Mouse (Mus musculus): ENCODE results near the gene Ptpn4.

Ptpn4 gene

DNA sequence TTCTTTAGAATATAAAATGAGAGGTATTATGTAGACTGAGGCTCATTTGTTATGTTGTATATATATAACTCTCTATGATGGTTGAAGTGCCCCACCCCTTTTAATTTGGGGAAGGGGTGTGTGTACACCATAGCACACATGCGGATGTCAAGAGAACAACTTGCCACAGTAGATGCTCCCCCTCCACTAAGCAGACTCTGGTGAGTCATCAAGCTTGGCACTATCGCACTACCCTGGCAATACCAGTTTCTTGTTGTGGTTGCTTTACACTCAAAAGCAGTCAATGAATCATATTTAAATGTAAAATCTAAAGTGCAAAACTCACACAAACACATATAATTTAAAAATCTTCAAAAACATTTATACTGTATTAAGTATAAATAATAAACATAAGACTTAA is 31.4 kb downstream of the Ptpn4 start:
- no peak for DNase-seq (ENCODE audit: low spot score in 2 of 2)

DNA sequence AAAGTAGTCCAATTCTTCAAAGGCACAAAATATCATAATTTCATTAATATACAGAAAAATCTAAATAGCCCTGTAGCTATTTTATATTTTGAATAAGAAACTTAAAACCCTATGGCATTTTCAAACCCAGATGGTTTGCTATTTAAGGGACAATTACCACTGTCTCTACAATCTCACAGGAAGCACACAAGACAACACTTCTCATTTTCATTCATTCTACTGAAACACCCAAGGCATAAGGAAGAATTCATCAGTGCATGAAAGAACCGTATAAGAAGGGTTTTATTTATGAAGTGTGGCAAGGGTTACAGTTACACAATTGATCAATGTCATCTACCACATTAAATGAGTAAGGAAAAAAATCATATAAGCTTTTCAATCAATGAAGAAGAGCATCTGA is 32.8 kb downstream of the Ptpn4 start:
- DNase-seq (ENCODE audit: low spot score in 2 of 2) = no peak

DNA sequence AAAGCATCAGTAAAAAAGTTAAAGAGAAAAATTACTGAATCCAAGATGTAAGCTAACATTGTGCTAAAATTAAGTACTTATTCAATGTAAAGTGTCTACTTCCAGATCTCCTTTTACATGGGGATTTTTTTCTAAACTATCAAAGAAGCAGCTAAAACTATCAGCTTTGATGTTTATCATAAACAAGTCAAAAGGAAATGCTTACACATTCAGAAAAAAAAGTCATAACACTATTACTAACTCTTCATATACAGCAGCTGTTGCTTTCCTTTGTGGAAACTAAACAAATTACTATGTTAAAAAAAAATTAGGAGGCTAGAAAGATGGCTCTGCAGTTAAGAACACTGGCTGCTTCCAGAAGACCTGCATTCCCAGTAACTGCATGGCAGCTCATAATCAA is 42.2 kb downstream of the Ptpn4 start:
- DNase-seq (ENCODE audit: low spot score in 2 of 2) = no peak

DNA sequence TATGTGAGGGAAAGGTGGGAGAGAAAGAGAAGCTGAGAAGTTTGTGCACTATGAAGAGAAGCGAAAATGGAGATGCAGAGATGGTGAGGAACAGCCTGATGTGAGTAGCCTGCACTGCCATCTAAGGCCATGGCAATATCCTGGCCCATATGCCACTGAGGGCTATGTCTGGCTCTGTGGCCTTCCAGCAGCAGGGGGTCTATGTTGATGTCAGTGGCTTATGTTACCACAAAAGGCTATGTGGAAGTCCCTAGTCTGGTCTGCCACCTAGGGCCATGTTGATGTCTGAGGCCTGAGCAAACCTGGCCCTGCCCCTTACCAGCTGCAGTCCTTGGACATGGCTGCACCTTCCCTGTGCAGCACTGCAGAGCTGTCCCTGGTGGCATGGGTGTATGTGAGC is 43.1 kb downstream of the Ptpn4 start:
- DNase-seq (ENCODE audit: low spot score in 2 of 2) = no peak

DNA sequence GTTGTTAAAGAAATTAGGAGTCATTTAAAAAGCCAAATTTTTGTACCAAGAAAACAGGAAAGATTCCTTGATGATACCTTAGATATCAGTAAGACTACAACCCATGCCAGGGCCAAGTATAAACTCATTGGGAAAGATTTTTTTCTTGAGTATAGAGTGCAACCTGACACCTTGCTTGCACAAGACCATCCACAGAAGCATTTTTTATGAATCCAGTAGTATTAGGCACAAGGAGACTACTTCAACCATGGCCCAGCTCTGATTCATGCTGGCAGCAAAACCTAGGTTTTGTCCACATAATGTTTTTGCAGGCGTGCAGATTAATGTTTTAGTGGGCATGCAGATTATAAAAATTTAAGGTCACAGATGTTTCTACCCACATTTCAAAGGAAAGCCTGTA is 46.8 kb downstream of the Ptpn4 start:
- DNase-seq (ENCODE audit: low spot score in 2 of 2) = no peak

DNA sequence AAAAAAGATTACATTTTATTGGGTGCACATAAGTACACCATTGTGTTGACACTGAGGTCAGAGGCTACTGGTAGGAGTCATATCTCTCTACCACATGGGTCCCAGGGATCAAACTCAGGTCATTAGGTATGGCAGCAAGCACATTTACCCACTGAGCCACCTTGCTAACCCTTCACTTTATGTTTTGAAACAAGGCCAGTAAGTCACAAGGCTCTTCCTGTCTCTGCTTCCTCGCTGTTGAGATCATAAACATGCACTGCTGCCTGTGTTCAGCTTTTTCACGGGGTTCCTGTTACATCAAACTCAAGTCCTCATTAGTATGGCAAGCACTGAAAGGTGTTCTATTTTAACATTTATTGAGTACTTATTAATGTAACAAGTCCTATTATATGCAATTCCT is 61.5 kb downstream of the Ptpn4 start:
- no peak for DNase-seq (ENCODE audit: low spot score in 2 of 2)

DNA sequence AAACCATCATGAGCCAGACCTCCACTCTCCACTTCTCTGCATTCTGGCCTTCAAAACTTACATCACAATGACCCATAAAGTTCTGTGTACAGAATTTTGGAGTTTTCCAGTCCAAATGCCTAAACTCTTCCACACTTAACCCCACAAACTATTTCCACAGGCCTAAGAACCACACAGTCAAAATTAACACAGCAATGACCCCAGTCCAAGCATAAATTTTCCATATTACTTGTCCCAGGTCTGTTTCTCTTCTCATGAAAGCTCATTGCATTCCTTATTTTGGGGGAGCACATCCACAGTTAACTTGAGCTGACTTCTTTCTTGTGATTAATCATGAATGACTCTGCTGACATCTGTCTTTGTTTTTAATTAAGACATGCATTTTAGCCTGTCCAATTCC is 101.7 kb downstream of the Ptpn4 start:
- DNase-seq (ENCODE audit: low spot score in 2 of 2) = no peak

DNA sequence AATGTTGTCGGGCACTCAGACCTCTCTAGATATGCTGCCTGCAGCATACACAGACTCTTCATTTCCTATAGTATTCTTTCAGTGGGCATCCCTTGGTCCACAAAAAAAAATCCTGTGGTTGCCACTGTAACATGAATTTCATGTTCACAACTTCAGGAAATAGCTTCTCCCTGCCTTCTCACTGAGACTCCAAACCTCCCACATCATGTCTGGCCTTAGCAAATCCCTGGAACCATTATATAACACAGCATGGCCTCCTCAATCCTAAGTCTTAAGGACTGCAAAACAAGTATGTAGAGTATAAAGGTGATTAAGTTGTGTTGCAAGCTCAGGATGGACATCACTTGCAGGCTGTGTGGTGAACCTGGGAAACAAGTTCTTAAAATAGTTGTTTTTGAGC is 102.6 kb downstream of the Ptpn4 start:
- DNase-seq (ENCODE audit: low spot score in 2 of 2) = no peak

DNA sequence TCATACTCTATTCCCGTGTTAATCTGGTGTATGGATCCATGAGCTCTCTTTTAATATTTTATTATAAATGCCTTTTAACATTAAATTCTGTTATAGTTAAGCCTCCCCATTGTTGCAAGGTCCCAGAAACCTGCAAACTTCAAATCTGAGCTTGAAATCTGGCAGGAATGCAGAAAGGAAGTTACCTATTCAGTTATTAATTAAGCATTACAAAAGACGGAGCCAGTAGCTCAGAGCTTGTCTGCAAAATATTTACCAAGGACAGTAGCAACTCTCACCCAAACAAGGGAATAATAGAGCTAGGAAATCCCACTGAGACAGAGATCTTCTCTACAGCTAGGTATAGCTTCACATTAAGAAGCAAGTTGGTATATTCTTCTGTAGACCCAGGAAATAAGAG is 106.2 kb downstream of the Ptpn4 start:
- no peak for DNase-seq (ENCODE audit: low spot score in 2 of 2)

DNA sequence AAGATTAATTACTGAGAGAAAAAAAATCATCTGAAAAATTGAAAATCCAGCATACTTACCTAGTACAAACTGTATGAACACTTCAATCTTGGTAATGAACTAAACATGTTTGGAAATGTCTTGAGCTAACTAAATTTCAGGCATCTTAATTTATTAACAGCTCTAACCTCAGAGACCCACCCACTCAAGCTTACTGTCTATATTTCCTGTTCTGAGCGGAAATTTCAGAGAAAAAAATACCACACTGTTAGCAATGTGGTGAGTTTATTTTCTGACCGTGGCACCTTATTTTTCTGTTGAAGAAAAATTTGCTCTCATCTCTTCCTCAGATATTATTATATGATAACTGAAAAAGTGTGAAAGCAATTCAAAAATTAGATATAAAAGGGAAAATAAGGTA is 124.4 kb downstream of the Ptpn4 start:
- DNase-seq (ENCODE audit: low spot score in 2 of 2) = no peak

DNA sequence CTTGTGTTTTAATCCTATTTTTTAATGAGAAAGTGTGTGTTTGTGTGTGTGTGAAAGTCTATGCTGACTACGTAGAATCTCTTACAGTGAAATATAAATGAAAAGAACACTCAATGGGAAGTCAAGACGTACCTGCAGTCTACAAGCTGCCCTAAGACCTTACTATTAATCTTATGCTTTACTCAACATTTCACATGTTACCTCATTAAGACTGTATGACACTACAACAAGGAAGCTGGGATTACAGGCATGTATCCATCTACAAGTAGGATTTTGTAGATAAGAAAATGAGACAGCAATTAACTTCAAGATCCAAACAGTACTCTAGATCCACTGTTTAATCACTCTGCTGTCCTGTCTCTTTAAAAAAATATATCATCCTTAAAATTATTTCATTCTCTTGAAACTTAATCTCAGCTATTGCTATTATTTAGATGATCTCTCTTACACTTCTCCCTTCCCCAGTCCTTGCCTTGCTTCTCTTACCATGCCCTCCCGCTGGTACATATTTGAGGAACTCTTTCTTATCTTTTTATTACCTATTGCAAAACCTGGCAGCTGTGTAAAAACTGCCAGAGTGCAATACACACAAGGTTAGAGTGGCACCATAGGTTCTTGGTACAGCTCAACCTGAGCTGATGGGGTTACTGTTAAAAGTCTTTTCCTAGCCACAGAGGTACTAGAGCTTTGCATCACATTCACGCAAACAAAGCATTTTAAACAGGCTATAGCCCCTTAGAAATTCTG is 130.8 kb downstream of the Ptpn4 start:
- no peak for DNase-seq (ENCODE audit: low spot score in 2 of 2)

DNA sequence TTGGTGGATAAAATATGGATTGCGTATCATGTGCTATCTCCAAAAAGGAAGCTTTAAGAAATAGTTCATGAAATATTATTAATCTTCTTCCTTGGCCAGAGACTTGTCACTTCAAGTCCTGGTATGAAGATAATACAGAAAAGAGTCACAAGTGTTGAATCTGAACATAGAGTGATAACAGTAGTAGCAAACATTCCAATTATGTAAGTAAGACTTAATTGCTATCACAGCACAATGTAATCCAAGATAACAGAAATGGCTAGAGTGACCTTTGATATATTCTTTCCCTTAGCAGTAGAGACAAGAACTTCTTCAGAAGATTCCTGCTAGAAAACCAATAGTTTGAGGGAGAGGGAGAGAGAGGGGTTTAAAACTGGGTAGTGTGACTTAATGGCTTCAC is 140.6 kb downstream of the Ptpn4 start:
- no peak for DNase-seq (ENCODE audit: low spot score in 2 of 2)

DNA sequence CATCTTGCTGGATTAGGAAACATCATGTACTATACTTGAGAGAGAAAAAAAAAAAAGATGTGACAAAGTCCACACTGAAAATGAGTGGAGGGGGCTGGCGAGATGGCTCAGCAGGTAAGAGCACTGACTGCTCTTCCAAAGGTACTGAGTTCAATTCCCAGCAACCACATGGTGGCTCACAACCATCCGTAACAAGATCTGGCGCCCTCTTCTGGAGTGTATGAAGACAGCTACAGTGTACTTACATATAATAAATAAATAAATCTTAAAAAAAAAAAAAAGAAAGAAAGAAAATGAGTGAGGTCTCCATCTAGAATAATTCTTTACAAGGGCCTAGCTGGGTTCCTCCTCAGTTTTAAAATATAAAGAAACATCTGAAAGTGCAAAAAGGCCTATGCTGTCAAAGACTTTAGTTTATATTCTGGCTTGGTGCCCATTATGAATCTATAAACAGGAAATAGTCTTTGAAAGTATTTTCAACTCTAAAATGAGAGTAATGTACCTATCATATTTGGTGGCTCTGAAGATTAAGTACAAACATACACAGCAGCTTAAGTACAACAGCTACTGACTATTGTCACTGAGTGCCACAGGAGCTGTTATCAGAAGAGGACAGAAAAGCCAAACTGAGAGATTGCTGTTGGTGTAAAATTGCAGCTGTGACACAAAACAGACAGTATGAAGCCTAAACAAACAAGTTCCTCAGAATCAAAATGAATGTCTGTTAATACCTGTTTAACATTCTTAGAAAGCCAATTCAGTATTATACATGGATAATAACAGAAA is 151.4 kb downstream of the Ptpn4 start:
- no peak for DNase-seq (ENCODE audit: low spot score in 2 of 2)

DNA sequence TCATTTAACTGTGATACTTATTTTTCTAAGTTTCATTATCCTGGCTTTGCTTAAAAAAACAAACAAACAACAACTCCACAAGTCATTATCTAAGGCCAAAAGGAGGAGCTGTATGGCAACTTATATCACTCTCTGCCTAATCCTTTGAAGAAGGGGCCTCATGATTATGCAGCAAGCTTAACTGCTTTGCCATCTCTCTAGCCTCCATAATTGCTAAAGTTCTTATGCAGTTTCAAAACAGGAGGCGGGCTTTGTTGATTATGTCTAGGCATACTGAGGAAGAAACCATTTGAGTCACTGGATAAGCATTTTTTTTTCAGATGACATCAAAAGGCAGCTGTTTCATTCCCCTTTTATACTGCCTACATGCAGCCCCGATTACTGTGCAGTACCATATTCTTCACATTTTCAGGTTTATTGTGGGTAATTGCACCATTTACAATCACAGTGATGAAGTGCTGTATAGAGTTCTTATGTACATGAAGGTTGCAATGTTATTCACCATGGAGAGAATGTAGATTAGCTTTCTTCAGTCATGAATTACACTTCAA is 155.7 kb downstream of the Ptpn4 start:
- DNase-seq (ENCODE audit: low spot score in 2 of 2) = no peak

DNA sequence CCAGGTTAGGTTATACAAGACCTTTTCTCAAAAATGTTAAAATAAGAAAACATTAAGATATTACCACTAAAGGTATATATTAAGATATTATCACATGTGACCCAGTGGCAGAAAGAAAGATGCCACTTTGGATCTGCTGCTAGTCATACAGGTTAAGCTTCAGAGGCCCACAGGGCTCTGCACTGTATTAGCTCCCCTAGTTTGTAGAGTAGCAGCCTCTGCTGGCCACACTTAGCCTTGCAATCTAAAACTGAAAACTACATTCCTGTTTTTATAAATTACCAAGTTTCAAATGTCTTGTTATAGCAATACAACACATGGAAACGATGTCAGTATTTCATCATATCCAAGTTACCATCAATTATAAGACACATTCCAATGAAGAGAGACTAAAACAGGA is 162.4 kb downstream of the Ptpn4 start:
- DNase-seq (ENCODE audit: low spot score in 2 of 2) = peak in 1 of 2 experiments; percentile 8

DNA sequence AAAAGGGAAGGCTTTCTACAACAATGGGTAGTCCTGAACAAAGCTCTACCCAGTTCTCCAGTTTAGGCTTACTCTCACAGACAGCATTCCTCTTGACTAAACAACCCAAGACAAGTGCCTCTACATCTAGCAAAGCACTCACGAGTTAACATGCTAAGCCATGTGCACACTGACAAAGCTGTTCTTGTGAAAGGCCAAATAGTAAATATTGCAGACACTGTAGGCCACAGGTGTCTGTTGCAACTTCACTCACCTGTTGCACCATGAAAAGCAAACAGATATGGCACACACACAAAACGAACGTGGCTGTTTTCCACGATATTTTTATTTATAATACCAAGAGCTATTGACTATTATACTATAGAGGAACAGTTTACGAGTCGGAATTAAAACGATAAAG is 170.5 kb downstream of the Ptpn4 start:
- no peak for DNase-seq (ENCODE audit: low spot score in 2 of 2)

DNA sequence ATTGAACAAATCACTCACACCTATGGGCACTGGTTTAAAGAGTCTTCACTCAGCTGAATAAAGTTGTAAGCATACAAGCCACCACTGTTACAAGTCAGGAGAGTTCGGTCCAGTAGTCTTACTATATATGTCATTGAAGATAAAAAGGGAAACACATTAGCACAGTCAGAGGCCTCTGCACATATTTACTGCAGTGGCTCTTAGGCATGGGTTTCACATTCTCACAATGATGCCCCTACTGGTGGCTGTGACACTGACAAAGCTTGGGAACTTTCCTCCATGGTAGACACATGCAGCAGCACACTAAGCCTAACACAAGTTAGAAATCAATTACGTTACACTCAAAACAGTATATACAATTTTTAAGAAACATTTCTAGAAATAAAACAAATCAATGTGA is 183.1 kb downstream of the Ptpn4 start:
- no peak for DNase-seq (ENCODE audit: low spot score in 2 of 2)

DNA sequence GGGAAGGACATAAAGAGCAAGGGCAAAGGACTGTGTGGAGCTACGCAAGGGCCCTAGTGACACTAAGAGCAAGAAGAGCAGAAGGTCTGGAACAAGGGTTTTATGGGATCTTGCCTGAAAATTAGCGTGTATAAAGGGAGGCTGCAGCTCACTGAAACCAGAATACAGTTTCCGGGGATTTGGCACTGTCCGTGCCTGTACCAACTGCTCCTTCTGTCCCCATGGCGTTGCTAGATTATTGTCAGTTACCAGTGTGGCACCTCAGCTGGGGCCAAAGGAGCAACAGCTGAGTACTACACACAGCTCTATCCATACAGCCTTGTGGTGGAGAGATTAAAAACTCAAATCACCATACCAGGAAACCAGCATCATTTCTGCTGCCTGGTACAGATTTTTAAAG is 187.0 kb downstream of the Ptpn4 start:
- no peak for DNase-seq (ENCODE audit: low spot score in 2 of 2)

DNA sequence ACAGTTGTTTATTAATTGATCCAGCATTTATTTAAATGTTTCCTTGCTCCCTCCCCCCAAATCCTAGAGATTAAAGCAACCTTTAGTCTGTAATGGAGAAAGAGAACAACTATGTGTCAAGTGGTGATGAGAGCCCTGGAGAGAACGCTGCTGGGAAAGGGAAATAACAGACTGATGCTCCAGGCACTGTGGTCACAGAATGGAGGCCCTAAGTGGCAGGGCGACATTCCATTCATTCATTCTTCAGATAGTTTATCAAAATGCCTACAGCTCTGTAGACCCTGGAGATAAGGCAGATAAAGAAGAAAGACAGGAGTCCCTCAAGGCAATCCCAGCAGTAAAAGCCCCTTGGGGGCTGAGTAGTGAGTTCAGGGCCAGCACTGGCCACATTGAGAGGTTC is 187.8 kb downstream of the Ptpn4 start:
- DNase-seq (ENCODE audit: low spot score in 2 of 2) = no peak

DNA sequence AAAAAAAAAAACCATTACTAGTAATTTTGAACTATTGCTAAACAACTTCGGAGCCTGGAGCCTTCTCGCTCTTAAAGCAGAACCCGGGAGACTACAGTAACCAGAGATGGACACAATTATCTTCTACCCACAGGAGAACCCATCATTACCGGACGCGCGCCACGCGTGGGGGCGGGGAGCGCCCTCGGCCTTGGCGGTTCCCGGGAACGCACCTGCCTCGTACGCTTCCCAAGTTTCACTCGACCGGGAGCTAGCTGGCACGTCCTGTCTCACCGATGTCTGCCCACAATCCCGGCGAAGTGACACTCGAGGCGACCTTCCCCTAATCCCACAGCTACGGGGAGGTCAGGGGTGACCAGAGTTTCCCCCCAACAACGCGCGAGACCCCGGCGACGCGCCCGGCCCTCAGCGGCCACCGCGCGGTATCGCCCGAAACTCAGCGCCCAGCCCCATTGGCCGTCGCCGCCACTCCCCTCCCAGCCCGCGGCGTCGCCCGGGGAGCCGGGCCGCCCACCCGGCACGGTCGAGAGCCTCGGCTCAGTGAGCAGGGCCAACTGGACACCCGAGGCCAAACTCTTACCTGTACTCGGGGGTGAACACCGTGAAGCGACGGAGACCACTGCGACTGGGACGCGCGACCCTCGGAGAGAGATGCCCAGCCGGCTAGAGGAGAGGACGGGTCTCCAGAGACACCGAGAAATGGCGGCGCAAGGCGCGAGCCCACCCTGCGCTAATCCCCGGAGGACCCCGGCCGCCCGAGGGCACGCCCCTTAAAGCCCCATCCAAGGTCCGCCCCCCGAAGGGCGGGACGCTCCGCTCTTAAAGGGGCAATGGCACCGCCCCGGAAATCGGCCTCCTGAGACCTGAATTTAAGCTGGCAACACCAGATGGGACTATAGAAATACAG is 189.0 kb downstream of the Ptpn4 start, which contains the start of gene Epb41l5:
Gene Epb41l5, minus strand, starts transcription at position 796 of the 907 bp plus-strand sequence.
- peak; percentile 78 to 85 for DNase-seq (ENCODE audit: low spot score in 2 of 2)

DNA sequence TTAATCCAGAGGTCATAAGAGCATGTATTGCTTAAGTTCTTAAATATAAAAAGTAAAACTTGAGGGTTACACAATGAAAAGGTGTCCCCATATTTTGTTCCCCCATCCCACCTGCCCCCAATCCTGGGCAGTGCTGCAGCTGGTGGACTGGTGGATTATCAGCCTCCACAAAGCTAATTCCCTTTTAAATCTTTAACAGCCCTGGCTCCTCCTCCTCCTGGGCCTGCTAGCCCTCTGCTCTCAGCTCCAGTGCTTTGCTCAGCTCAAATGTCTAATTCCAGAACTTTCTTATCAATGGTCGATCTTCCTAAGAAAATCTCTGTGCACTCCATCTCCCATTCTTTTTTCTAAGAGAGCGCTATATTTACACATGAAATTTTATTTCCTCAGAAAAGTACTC is 191.1 kb downstream of the Ptpn4 start:
- DNase-seq (ENCODE audit: low spot score in 2 of 2) = no peak

DNA sequence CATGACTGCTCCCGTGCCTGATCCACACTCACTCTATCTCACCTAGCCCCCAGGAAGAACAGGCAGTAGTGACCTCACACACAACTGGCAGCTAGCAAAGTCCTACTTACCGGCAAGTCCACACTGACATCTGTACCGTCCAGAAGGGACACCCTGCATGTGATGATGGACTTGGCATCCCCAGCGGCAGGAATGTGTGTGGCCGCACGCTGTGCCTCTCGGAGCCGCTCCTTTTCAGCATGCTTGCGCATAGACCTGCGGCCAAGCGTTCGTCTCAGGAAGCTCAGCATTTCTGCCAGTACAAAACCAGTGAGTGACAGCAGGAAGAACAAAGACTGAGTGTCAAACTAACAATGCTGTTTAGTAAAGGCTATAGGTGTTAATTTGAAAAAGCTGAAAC is 195.0 kb downstream of the Ptpn4 start:
- DNase-seq (ENCODE audit: low spot score in 2 of 2) = no peak

Data from urinary bladder, postnatal 36 days (tissue).